Mouse (Mus musculus) E14TG2a.4 (cell line): ENCODE results near the gene Rhoh.

Experiments used
- CTCF ChIP-seq: conservative IDR thresholded peaks from 2 replicates; pipeline ENCODE4 v1.5.1; 2014; ENCODE audit warnings: low read length
- NANOG ChIP-seq: IDR thresholded peaks from 2 replicates; pipeline ENCODE4 v1.6.1; 2014; ENCODE audit warnings: borderline replicate concordance, low read length, mixed read lengths

- TF ChIP-seq CTCF (no peak), NANOG (no peak)
Observed at GRCm38 (mm10) chr5:65895764-65896163, 34.8 kb downstream of the Rhoh start.
